Mouse (Mus musculus): Measurements from ENCODE around the gene Mrps26. TPM values are rescaled to one million over a fixed set of nuclear protein-coding genes. Genes with fewer than 3 reads are reported as not detected.
A peak's percentile ranks its signal among the peaks of the same experiment; 100 is the strongest.

Mrps26 gene
- total RNA-seq, 1 experiment, result 57.0 TPM

DNA sequence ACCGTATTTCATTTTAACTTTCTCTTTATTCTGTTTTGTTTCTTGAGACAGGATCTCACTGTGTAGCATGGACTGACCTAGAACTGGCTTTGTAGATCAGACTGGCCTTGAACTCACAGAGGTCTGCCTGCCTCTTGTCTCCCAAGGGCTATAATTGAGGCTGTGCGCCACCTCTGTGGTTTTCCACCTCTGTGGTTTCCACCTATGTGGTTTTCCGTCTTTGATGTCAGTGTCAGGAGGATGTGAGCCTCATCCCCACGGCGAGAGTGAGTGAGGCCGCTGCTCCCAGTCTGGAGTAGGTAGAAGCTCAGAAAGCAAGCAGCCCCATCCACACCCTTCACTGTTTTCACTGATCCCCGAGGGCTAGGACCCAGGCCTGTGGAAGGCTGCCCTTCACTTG is 8.7 kb upstream of the Mrps26 start:
- H3K36me3 ChIP-seq (ENCODE audit: control insufficient read depth, insufficient read depth, low read length, poor library complexity, severe bottlenecking), result peaks cover 6% of the 10 kb centered on the region; the same call in 1 of the 2 replicates
- TF ChIP-seq ZNF384 (IDR thresholded peaks at IDR 0.05; ENCODE audit: low read depth, low read length) (no peak), MAFK (IDR thresholded peaks at IDR 0.05; ENCODE audit: insufficient read depth, low read depth, low read length) (no peak), ZC3H11A (IDR thresholded peaks at IDR 0.05; ENCODE audit: borderline replicate concordance, low read depth, low read length) (no peak), HCFC1 (IDR thresholded peaks at IDR 0.05; ENCODE audit: borderline replicate concordance, insufficient read depth, low read length) (no peak), CHD2 (IDR thresholded peaks at IDR 0.05; ENCODE audit: low read depth, low read length) (no peak)
- no peak overlapping the region for H3K27ac ChIP-seq (ENCODE audit: insufficient read depth, low read depth, low read length, poor library complexity, severe bottlenecking)
- no peaks in the 10 kb centered on the region for H3K4me1 ChIP-seq (ENCODE audit: control insufficient read depth in 2 of 2, insufficient read depth in 2 of 2, low read length in 2 of 2, poor library complexity in 1 of 2)
- in situ Hi-C loops (cut with MboI; ENCODE audit: low sequenced_read_pairs in 2 of 2, unreplicated experiment in 2 of 2), result no loop called here
- no peak overlapping the region for H3K4me3 ChIP-seq (ENCODE audit: insufficient read depth in 1 of 2, low read depth in 1 of 2, low read length in 2 of 2, poor library complexity in 1 of 2, severe bottlenecking in 1 of 2)
- H3K9me3 ChIP-seq (ENCODE audit: control insufficient read depth, insufficient read depth, low read depth, low read length), result no peaks in the 10 kb centered on the region
- no peak for DNase-seq (ENCODE audit: low read depth, low spot score)
- H3K9ac ChIP-seq (ENCODE audit: insufficient read depth, low read depth, low read length, poor library complexity, severe bottlenecking), result no peak overlapping the region

DNA sequence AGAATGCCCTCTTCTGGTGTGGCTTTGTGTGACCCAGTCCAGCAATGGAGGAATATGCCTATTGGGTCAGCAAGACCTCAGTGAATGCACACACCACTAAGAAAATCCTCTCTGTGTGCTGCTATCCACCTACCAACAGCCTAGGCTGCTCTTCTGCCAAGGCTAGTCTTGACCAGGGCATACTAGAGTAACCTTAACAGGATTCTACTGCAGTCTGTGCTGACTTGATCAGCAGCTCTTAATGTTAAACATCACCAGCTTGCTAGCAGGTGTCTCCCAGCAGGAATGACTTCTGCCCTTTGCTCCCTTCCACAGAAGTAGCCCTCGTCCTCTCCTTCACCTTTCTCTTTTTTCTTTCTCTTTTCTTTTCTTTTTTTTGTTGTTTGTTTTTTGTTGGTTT is 7.2 kb upstream of the Mrps26 start:
- DNase-seq (ENCODE audit: low read depth, low spot score), result no peak
- in situ Hi-C loops (cut with MboI; ENCODE audit: low sequenced_read_pairs in 2 of 2, unreplicated experiment in 2 of 2), result no loop called here
- Histone ChIP-seq H3K4me1 (ENCODE audit: control insufficient read depth in 2 of 2, insufficient read depth in 2 of 2, low read length in 2 of 2, poor library complexity in 1 of 2) (no peaks in the 10 kb centered on the region), H3K9me3 (ENCODE audit: control insufficient read depth, insufficient read depth, low read depth, low read length) (no peaks in the 10 kb centered on the region), H3K9ac (ENCODE audit: insufficient read depth, low read depth, low read length, poor library complexity, severe bottlenecking) (no peak overlapping the region), H3K36me3 (ENCODE audit: control insufficient read depth, insufficient read depth, low read length, poor library complexity, severe bottlenecking) (peaks cover 6% of the 10 kb centered on the region; the same call in 1 of the 2 replicates), H3K27ac (ENCODE audit: insufficient read depth, low read depth, low read length, poor library complexity, severe bottlenecking) (no peak overlapping the region), H3K4me3 (ENCODE audit: insufficient read depth in 1 of 2, low read depth in 1 of 2, low read length in 2 of 2, poor library complexity in 1 of 2, severe bottlenecking in 1 of 2) (no peak overlapping the region)
- TF ChIP-seq ZNF384 (IDR thresholded peaks at IDR 0.05; ENCODE audit: low read depth, low read length) (no peak), MAFK (IDR thresholded peaks at IDR 0.05; ENCODE audit: insufficient read depth, low read depth, low read length) (no peak), HCFC1 (IDR thresholded peaks at IDR 0.05; ENCODE audit: borderline replicate concordance, insufficient read depth, low read length) (no peak), CHD2 (IDR thresholded peaks at IDR 0.05; ENCODE audit: low read depth, low read length) (no peak), ZC3H11A (IDR thresholded peaks at IDR 0.05; ENCODE audit: borderline replicate concordance, low read depth, low read length) (no peak)

DNA sequence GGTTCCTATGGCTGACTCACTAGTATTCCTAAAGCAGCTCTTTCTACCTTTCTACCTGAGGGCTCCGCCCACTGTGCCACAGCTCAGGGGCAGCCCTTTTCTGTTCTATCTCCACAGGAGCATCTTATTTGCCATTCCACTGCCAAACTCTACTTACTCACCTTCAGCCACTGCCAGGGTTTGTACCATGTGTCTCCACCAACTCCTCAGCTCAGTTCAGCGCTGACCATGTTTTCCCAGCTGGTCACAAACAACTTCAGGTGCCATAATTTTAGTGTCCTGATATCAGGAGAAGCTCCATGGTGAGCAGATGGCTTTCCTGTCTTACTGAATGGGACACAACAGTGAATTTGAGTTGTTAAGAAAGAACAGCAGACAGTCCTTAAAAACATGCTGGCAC is 6.1 kb upstream of the Mrps26 start:
- DNase-seq (ENCODE audit: low read depth, low spot score), result no peak

DNA sequence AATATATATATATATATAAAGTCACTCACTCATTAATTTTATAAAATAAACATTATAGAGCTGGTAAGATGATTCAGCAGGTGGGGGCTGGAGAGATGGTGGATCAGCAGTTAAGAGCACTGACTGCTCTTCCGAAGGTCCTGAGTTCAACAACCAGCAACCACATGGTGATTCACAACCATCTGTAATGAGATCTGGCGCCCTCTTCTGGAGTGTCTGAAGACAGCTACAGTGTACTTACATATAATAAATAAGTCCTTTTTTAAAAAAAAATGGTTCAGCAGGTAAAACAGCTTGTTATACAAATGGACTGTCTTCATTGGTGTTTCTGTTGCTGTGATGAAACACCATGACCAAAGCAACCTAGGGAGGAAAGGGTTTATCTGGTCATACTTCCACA is 5.5 kb upstream of the Mrps26 start:
- Histone ChIP-seq H3K4me1 (ENCODE audit: control insufficient read depth in 2 of 2, insufficient read depth in 2 of 2, low read length in 2 of 2, poor library complexity in 1 of 2) (no peaks in the 10 kb centered on the region), H3K27ac (ENCODE audit: insufficient read depth, low read depth, low read length, poor library complexity, severe bottlenecking) (no peak overlapping the region), H3K9me3 (ENCODE audit: control insufficient read depth, insufficient read depth, low read depth, low read length) (no peaks in the 10 kb centered on the region), H3K4me3 (ENCODE audit: insufficient read depth in 1 of 2, low read depth in 1 of 2, low read length in 2 of 2, poor library complexity in 1 of 2, severe bottlenecking in 1 of 2) (no peak overlapping the region), H3K36me3 (ENCODE audit: control insufficient read depth, insufficient read depth, low read length, poor library complexity, severe bottlenecking) (peaks cover 6% of the 10 kb centered on the region; the same call in 1 of the 2 replicates), H3K9ac (ENCODE audit: insufficient read depth, low read depth, low read length, poor library complexity, severe bottlenecking) (no peak overlapping the region)
- TF ChIP-seq ZNF384 (IDR thresholded peaks at IDR 0.05; ENCODE audit: low read depth, low read length) (0 out of 2 replicates have a peak, but pooled peaks have one; percentile 25), ZC3H11A (IDR thresholded peaks at IDR 0.05; ENCODE audit: borderline replicate concordance, low read depth, low read length) (no peak)
- in situ Hi-C loops (cut with MboI; ENCODE audit: low sequenced_read_pairs in 2 of 2, unreplicated experiment in 2 of 2), result no loop called here
- DNase-seq (ENCODE audit: low read depth, low spot score), result no peak

More for the DNA sequence above, 6.1 kb upstream of the Mrps26 start:
- no peaks in the 10 kb centered on the region for H3K9me3 ChIP-seq (ENCODE audit: control insufficient read depth, insufficient read depth, low read depth, low read length)
- H3K27ac ChIP-seq (ENCODE audit: insufficient read depth, low read depth, low read length, poor library complexity, severe bottlenecking), result no peak overlapping the region
- H3K4me1 ChIP-seq (ENCODE audit: control insufficient read depth in 2 of 2, insufficient read depth in 2 of 2, low read length in 2 of 2, poor library complexity in 1 of 2), result no peaks in the 10 kb centered on the region
- H3K4me3 ChIP-seq (ENCODE audit: insufficient read depth in 1 of 2, low read depth in 1 of 2, low read length in 2 of 2, poor library complexity in 1 of 2, severe bottlenecking in 1 of 2), result no peak overlapping the region
- TF ChIP-seq ZC3H11A (IDR thresholded peaks at IDR 0.05; ENCODE audit: borderline replicate concordance, low read depth, low read length) (no peak), CHD2 (IDR thresholded peaks at IDR 0.05; ENCODE audit: low read depth, low read length) (no peak), ZNF384 (IDR thresholded peaks at IDR 0.05; ENCODE audit: low read depth, low read length) (no peak), HCFC1 (IDR thresholded peaks at IDR 0.05; ENCODE audit: borderline replicate concordance, insufficient read depth, low read length) (no peak), MAFK (IDR thresholded peaks at IDR 0.05; ENCODE audit: insufficient read depth, low read depth, low read length) (no peak)
- no peak overlapping the region for H3K9ac ChIP-seq (ENCODE audit: insufficient read depth, low read depth, low read length, poor library complexity, severe bottlenecking)
- in situ Hi-C loops (cut with MboI; ENCODE audit: low sequenced_read_pairs in 2 of 2, unreplicated experiment in 2 of 2), result no loop called here
- H3K36me3 ChIP-seq (ENCODE audit: control insufficient read depth, insufficient read depth, low read length, poor library complexity, severe bottlenecking), result peaks cover 6% of the 10 kb centered on the region; the same call in 1 of the 2 replicates

DNA sequence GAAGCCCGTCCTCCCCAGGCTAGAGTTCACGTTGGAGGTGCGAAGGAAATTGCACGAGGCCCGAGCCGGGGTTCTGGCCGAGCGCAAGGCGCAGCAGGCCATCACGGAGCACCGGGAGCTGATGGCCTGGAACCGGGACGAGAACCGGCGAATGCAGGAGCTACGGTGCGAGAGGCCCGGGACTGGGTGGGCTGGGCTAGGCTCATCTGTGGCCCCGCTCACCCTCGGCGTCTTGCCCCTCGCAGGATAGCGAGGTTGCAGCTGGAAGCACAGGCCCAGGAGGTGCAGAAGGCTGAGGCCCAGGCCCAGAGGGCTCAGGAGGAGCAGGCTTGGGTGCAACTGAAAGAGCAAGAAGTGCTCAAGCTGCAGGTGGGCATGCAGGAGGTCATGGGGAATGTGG is 521 bp downstream of the Mrps26 start:
- H3K27ac ChIP-seq (ENCODE audit: insufficient read depth, low read depth, low read length, poor library complexity, severe bottlenecking), result no peak overlapping the region
- H3K9ac ChIP-seq (ENCODE audit: insufficient read depth, low read depth, low read length, poor library complexity, severe bottlenecking), result peak overlapping the region; percentile 91
- peaks cover 6% of the 10 kb centered on the region; the same call in 1 of the 2 replicates for H3K36me3 ChIP-seq (ENCODE audit: control insufficient read depth, insufficient read depth, low read length, poor library complexity, severe bottlenecking)
- peak overlapping the region; percentile 92 for H3K4me3 ChIP-seq (ENCODE audit: insufficient read depth in 1 of 2, low read depth in 1 of 2, low read length in 2 of 2, poor library complexity in 1 of 2, severe bottlenecking in 1 of 2)
- TF ChIP-seq ZC3H11A (IDR thresholded peaks at IDR 0.05; ENCODE audit: borderline replicate concordance, low read depth, low read length), result no peak
- TF ChIP-seq CHD2 (IDR thresholded peaks at IDR 0.05; ENCODE audit: low read depth, low read length), result no peak
- no peak for DNase-seq (ENCODE audit: low read depth, low spot score)
- H3K9me3 ChIP-seq (ENCODE audit: control insufficient read depth, insufficient read depth, low read depth, low read length), result no peaks in the 10 kb centered on the region
- H3K4me1 ChIP-seq (ENCODE audit: control insufficient read depth in 2 of 2, insufficient read depth in 2 of 2, low read length in 2 of 2, poor library complexity in 1 of 2), result peaks cover 0 to 9% of the 10 kb centered on the region in 2 experiments; a peak in 2 of 4 replicates
- in situ Hi-C loops (cut with MboI; ENCODE audit: low sequenced_read_pairs in 2 of 2, unreplicated experiment in 2 of 2), result no loop called here

Measured in ES-E14 (cell line).